Mouse (Mus musculus) forebrain, embryonic 14.5 days (tissue): ENCODE measurements around the gene Pigs. TPM values are rescaled to one million over a fixed set of nuclear protein-coding genes. Genes with fewer than 3 reads are reported as not detected.

Experiments
- ATAC-seq: fragments of 200-750 bp; cut with Nextera tagmentation; 2 replicates; pipeline ENCODE4 v1.8.0; 2017; ENCODE audit warnings: mild to moderate bottlenecking, moderate library complexity
- DNase-seq: peaks from one replicate; pipeline ENCODE4 v3.0.0-alpha.2; 2015; ENCODE audit warnings: low spot score
- H3K27ac ChIP-seq: fragments of 300-500 bp; sonication (generic); 2 replicates; pipeline ENCODE4 v1.5.1; 2014; ENCODE audit warnings: low read depth, mild to moderate bottlenecking, control low read depth, low read length, moderate library complexity
- H3K27me3 ChIP-seq: fragments of 300-500 bp; sonication (generic); replicated peaks from 2 replicates; pipeline ENCODE4 v1.6.1; 2014; ENCODE audit warnings: low read length, control low read depth, mixed read lengths; ENCODE audit not compliant: control insufficient read depth, insufficient read depth
- H3K36me3 ChIP-seq: fragments of 300-500 bp; sonication (generic); 2 replicates; pipeline ENCODE4 v1.6.1; 2014; ENCODE audit warnings: low read length, control low read depth; ENCODE audit not compliant: control insufficient read depth, insufficient read depth
- H3K4me1 ChIP-seq: fragments of 300-500 bp; sonication (generic); 2 replicates; pipeline ENCODE4 v1.6.1; 2014; ENCODE audit warnings: antibody characterized with exemption, low read length, control low read depth; ENCODE audit not compliant: control insufficient read depth, insufficient read depth
- H3K4me2 ChIP-seq: fragments of 300-500 bp; sonication (generic); 2 replicates; pipeline ENCODE4 v1.6.1; 2014; ENCODE audit warnings: mild to moderate bottlenecking, control low read depth, low read length
- H3K4me3 ChIP-seq: fragments of 300-500 bp; sonication (generic); 2 replicates; pipeline ENCODE4 v1.5.1; 2014; ENCODE audit warnings: low read depth, low read length, control low read depth
- H3K9ac ChIP-seq: fragments of 300-500 bp; sonication (generic); 2 replicates; pipeline ENCODE4 v1.6.1; 2014; ENCODE audit warnings: mild to moderate bottlenecking, low read length, control low read depth, moderate library complexity
- H3K9me3 ChIP-seq: fragments of 300-500 bp; sonication (generic); replicated peaks from 2 replicates; pipeline ENCODE4 v1.6.1; 2016; ENCODE audit warnings: low read length, control low read depth, mixed read lengths; ENCODE audit not compliant: control insufficient read depth
- WGBS: fragments of 180-500 bp; shearing (Covaris S2); extraction: QIAGEN DNeasy Blood & Tissue Kit; methylation state at CpG from one replicate; pipeline ENCODE4 v1.1.7; 2014; 5-methylcytosine and 5-hydroxymethylcytosine counted together
- polyA plus RNA-seq: library from polyadenylated mRNA; unstranded; fragments of >200 nt; fragmentation: Nextera tagmentation; extraction: Ambion mirVana; gene quantifications from 2 replicates; pipeline ENCODE4 v1.2.1, GENCODE M21; 2014

Gene Pigs
- polyA plus RNA-seq, 1 experiment from 2014 or later = 46.8 TPM

DNA sequence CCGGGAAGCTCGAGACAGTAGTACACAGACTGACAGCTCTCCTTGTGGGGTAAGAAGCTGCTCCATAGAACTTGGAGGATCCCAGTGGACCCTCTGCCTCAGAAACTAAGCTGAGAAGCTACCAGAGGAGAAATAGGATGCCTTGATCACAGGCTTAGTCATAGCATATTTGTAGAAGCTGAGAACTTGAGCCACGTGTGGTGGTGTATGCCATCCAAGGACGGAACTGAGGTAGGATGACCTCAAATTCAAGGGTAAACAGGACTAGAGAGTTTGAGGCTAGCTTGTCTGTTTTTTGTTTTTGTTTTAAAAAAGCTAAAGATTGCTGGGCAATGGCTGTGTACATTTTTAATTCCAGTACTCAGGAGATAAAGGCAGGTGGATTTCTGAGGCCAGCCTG is 22.9 kb upstream of the Pigs start:
- H3K4me2 ChIP-seq = no peak overlapping the region
- H3K27me3 ChIP-seq = no peaks in the 10 kb centered on the region
- DNase-seq = no peak
- ATAC-seq = no peak
- H3K27ac ChIP-seq = no peak overlapping the region
- peaks cover 2% of the 10 kb centered on the region; the same call in 1 of the 2 replicates for H3K4me1 ChIP-seq
- 94% methylated on average over 4 of the region's 4 CpGs for WGBS
- peaks cover 45% of the 10 kb centered on the region for H3K36me3 ChIP-seq
- no peaks in the 10 kb centered on the region for H3K9me3 ChIP-seq
- no peak overlapping the region for H3K4me3 ChIP-seq
- H3K9ac ChIP-seq = no peak overlapping the region

- Histone ChIP-seq H3K4me3 (no peak overlapping the region), H3K9me3 (no peaks in the 10 kb centered on the region), H3K4me1 (no peaks in the 10 kb centered on the region), H3K9ac (no peak overlapping the region), H3K36me3 (peaks cover 71% of the 10 kb centered on the region), H3K4me2 (no peak overlapping the region), H3K27ac (no peak overlapping the region), H3K27me3 (no peaks in the 10 kb centered on the region)
- DNase-seq = no peak
- no peak for ATAC-seq
- WGBS = 92% methylated on average over 8 of the region's 8 CpGs
Observed at GRCm38 (mm10) chr11:78310861-78311511, 17.2 kb upstream of the Pigs start.

- Histone ChIP-seq H3K27ac (no peak overlapping the region), H3K4me2 (no peak overlapping the region), H3K4me1 (no peaks in the 10 kb centered on the region), H3K9ac (no peak overlapping the region), H3K9me3 (no peaks in the 10 kb centered on the region), H3K4me3 (no peak overlapping the region), H3K36me3 (peaks cover 82% of the 10 kb centered on the region), H3K27me3 (no peaks in the 10 kb centered on the region)
- DNase-seq (no peak), ATAC-seq (no peak)
- WGBS = 100% methylated on average over 2 of the region's 2 CpGs
Observed at GRCm38 (mm10) chr11:78313662-78314061, 14.6 kb upstream of the Pigs start.

DNA sequence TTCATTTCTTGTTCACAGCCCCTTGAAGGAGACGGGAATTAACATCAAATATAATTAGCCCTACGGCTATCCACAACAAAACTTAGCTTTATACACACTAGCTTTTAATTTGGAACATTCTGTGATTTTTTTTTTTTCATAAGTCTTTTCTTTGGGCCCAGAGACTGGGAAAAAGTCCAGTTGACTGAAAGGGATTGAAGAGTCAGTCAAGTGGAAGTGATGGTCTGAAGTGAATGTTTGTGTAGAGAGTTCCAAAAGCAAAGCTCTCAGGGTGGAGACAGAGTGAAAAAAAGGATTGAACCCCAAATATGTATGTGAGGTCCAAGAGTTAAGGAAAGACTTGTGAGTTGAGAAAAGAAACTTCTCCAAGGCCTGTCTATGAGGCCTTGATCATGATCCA is 9.8 kb upstream of the Pigs start:
- Histone ChIP-seq H3K4me1 (peaks cover 10% of the 10 kb centered on the region), H3K4me3 (no peak overlapping the region), H3K9me3 (no peaks in the 10 kb centered on the region), H3K27me3 (no peaks in the 10 kb centered on the region), H3K4me2 (no peak overlapping the region), H3K36me3 (peaks cover 79% of the 10 kb centered on the region), H3K9ac (no peak overlapping the region), H3K27ac (peak overlapping the region; percentile 39; the same call in 1 of the 2 replicates)
- ATAC-seq (no peak), DNase-seq (peak; percentile 62)
- 27% methylated on average over 2 of the region's 2 CpGs for WGBS

GRCm38 (mm10) chr11:78322076-78322831 is 6.0 kb upstream of the Pigs start:
- Histone ChIP-seq H3K9me3 (no peaks in the 10 kb centered on the region), H3K4me2 (peak overlapping the region; percentile 46), H3K27me3 (no peaks in the 10 kb centered on the region), H3K4me1 (peaks cover 10% of the 10 kb centered on the region), H3K4me3 (no peak overlapping the region), H3K36me3 (peaks cover 52% of the 10 kb centered on the region), H3K9ac (no peak overlapping the region), H3K27ac (peak overlapping the region; percentile 81)
- WGBS = 10% methylated on average over 2 of the region's 2 CpGs
- ATAC-seq (peak; percentile 78), DNase-seq (peak; percentile 80)

GRCm38 (mm10) chr11:78322860-78323259 is 5.4 kb upstream of the Pigs start, which contains the start of gene Aldoc:
Gene Aldoc, plus strand, starts transcription at chr11:78322968.
- Histone ChIP-seq H3K36me3 (peaks cover 46% of the 10 kb centered on the region), H3K27ac (peak within 1 kb of the TSS; percentile 81), H3K9me3 (no peaks in the 10 kb centered on the region), H3K4me3 (peak within 1 kb of the TSS; percentile 21), H3K4me2 (peak within 1 kb of the TSS; percentile 46), H3K9ac (peak within 1 kb of the TSS; percentile 47; the same call in 1 of the 2 replicates), H3K4me1 (peaks cover 10% of the 10 kb centered on the region), H3K27me3 (no peaks in the 10 kb centered on the region)
- WGBS = 3% methylated on average over 15 of the region's 15 CpGs
- ATAC-seq (peak; percentile 86), DNase-seq (peak; percentile 90)

DNA sequence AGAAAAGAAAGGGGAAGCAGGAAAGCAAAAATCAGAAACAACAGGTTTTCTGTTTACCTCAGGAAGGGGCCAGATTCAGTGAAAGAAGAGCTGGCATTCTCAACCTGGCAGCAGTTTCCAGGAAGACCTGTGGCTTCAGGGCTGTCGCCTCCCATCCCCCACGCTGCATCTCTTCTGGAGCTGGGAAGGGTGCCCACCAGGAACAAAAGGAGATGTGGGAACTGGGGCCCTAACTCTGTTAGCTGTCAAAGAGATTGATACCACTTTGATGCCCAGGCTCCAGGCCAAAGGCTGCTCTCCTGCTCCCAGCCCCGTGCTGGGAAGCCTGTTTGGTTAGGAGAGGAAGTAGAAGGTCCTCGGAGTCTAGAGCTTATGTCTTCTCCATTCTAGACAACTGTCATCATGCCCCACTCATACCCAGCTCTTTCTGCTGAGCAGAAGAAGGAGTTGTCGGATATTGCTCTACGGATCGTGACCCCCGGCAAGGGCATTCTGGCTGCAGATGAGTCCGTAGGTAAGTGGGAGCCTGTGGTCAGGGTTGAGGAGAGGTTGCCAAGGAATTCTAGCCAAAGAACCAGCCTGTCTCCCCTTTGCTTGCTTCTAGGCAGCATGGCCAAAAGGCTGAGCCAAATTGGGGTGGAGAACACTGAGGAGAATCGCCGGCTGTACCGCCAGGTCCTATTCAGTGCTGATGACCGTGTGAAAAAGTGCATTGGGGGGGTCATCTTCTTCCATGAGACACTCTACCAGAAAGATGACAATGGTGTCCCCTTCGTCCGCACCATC is 4.0 kb upstream of the Pigs start:
- Histone ChIP-seq H3K4me3 (peak overlapping the region; percentile 21), H3K4me1 (peaks cover 13% of the 10 kb centered on the region)

DNA sequence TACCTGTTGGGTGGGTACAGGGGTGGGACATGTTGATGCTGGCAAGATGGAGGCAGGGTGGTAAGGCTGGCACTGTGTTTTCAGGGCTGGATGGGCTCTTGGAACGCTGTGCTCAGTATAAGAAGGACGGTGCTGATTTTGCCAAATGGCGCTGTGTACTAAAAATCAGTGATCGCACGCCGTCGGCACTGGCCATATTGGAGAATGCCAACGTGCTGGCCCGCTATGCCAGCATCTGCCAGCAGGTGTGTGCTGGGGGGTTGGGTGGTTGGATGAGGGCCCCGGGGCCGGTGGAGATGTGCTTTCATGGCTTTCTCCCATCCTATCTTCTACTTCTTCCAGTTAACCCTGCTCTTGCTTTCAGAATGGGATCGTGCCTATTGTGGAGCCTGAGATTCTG is 3.2 kb upstream of the Pigs start:
- no peak for DNase-seq
- Histone ChIP-seq H3K27ac (no peak overlapping the region; the same call in 1 of the 2 replicates), H3K27me3 (no peaks in the 10 kb centered on the region), H3K4me3 (peak overlapping the region; percentile 21; the same call in 1 of the 2 replicates), H3K9ac (no peak overlapping the region), H3K4me2 (peak overlapping the region; percentile 46), H3K4me1 (peaks cover 15% of the 10 kb centered on the region), H3K9me3 (no peaks in the 10 kb centered on the region), H3K36me3 (peaks cover 25% of the 10 kb centered on the region)
- 87% methylated on average over 12 of the region's 12 CpGs for WGBS
- no peak for ATAC-seq

More for the DNA sequence above, 4.0 kb upstream of the Pigs start:
- H3K27ac ChIP-seq = peak overlapping the region; percentile 81; the same call in 1 of the 2 replicates
- no peaks in the 10 kb centered on the region for H3K27me3 ChIP-seq
- ATAC-seq (no peak), DNase-seq (peak; percentile 82)
- peak overlapping the region; percentile 46 for H3K4me2 ChIP-seq
- WGBS = 60% methylated on average over 15 of the region's 15 CpGs
- no peak overlapping the region for H3K9ac ChIP-seq
- peaks cover 32% of the 10 kb centered on the region for H3K36me3 ChIP-seq
- no peaks in the 10 kb centered on the region for H3K9me3 ChIP-seq
